Comparison of ENCODE assay signal across 11 mouse cellular contexts in the genomic region with DNA sequence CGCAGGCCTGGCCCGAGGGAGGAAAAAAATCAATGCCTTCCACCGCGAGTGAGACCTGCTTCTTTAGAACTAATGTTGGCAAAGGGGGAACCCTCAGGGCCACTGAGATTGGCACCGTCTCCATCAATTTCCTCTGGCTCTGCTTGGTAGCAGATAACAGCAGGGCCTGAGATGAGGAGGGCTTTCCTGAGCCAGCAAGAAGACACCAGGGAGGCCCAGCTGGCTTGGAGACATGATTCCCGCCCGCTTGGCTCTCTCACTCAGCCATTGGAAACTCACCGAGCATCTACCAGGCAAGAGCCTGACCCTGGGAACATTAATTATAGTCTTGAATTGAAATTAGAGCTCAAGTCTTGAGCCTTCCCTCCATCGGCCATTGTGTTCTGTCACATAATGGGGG. TPM values are rescaled to one million over a fixed set of nuclear protein-coding genes. Genes with fewer than 3 reads are reported as not detected.
A peak's percentile ranks its signal among the peaks of the same experiment; 100 is the strongest.
DNase-seq lines count a peak whose midpoint lies in the region; ATAC-seq and TF ChIP-seq lines count a peak whose summit lies in the region.
"Had no signal": no experiment of that assay in that cellular context is flagged by ENCODE, and none has a peak within 500 bp of the region (broad histone marks: within the 10 kb centered on the region; RNA-seq: fewer than 3 reads in every experiment).

No protein-coding gene starts in this region.

- no peak for TF ChIP-seq CTCF in gastrocnemius, adult 2 months (IDR thresholded peaks at IDR 0.05)

- H3K9me3 ChIP-seq in hindbrain, embryonic 16.5 days (ENCODE audit: control insufficient read depth, low read length), result no peaks in the 10 kb centered on the region

- 38% methylated on average over 9 of the region's 9 CpGs for WGBS in hindbrain, embryonic 16.5 days

- H3K4me3 ChIP-seq in gastrocnemius, adult 2 months, result no peak overlapping the region
- no peak overlapping the region for H3K4me3 ChIP-seq in hindbrain, embryonic 16.5 days (ENCODE audit: low read length)
- H3K4me3 ChIP-seq: left cerebral cortex, adult 2 months; myocyte had no signal

- H3K36me3 ChIP-seq in hindbrain, embryonic 16.5 days (ENCODE audit: control insufficient read depth, insufficient read depth, low read length), result no peaks in the 10 kb centered on the region

- no peaks in the 10 kb centered on the region for H3K4me1 ChIP-seq in hindbrain, embryonic 16.5 days (ENCODE audit: control insufficient read depth, insufficient read depth, low read depth, low read length)

- H3K4me2 ChIP-seq in hindbrain, embryonic 16.5 days (ENCODE audit: low read length), result no peak overlapping the region

- DNase-seq in left cerebral cortex, postnatal 4 days, result peak; percentile 83
- DNase-seq in left cerebral cortex, postnatal 10 days (ENCODE audit: extremely low spot score in 1 of 2, low spot score in 2 of 2), result no peak
- peak; percentile 53 for DNase-seq in gastrocnemius, adult 2 months
- peak; percentile 7 for DNase-seq in heart, adult 8-10 months (ENCODE audit: low spot score)
- no peak for DNase-seq in retina, embryonic 14.5 days (ENCODE audit: low spot score)
- no peak for DNase-seq in layer of hippocampus, adult 11-12 months (ENCODE audit: low spot score)
- DNase-seq: cerebellum, adult 9-11 months had no signal

- H3K9ac ChIP-seq in hindbrain, embryonic 16.5 days (ENCODE audit: low read depth, low read length), result no peak overlapping the region

- peak; percentile 45 for ATAC-seq in hindbrain, embryonic 16.5 days
- ATAC-seq: intestine, postnatal 0 days had no signal

- no peak overlapping the region for H3K27ac ChIP-seq in gastrocnemius, adult 2 months
- no peak overlapping the region for H3K27ac ChIP-seq in hindbrain, embryonic 16.5 days (ENCODE audit: low read depth, low read length)
- H3K27ac ChIP-seq: left cerebral cortex, adult 2 months had no signal

- no peaks in the 10 kb centered on the region for H3K27me3 ChIP-seq in hindbrain, embryonic 16.5 days (replicated peaks; ENCODE audit: control insufficient read depth, insufficient read depth, low read length)

- intact Hi-C loops in left cerebral cortex, postnatal 4 days (cut with DNase I), result no loop called here
- intact Hi-C loops in left cerebral cortex, postnatal 10 days (cut with DNase I), result no loop called here
- intact Hi-C loops in gastrocnemius, adult 2 months (cut with DNase I), result no loop called here

RNA-seq across cellular contexts. Expression of a gene that starts 48.9 kb away (rescaled TPM):
- total RNA-seq in left cerebral cortex, postnatal 4 days (2021), result 10 to 100 TPM; 47.5 to 50.3 TPM
- total RNA-seq in left cerebral cortex, postnatal 10 days (2021), result 10 to 100 TPM; 27.2 to 32.5 TPM
- 1 to 10 TPM; 5.3 to 6.4 TPM for total RNA-seq in gastrocnemius, adult 2 months (2021)
- total RNA-seq in heart, adult 8-10 months (2022), result 10 to 100 TPM; 11.8 to 15.6 (median 15.0) TPM
- polyA plus RNA-seq in hindbrain, embryonic 16.5 days (2015; fragmentation: Nextera tagmentation; extraction: Ambion mirVana), result 82.6 and 106 TPM in 2 replicates

Comparison
In these comparisons a context has a peak if more than half of its experiments do, and no peak if none do; other contexts are left out.
1. DNase-seq: peak in left cerebral cortex, postnatal 4 days (single experiment), gastrocnemius, adult 2 months (single experiment) and heart, adult 8-10 months (single experiment); none in left cerebral cortex, postnatal 10 days (0 of 2), retina, embryonic 14.5 days (single experiment) and layer of hippocampus, adult 11-12 months (single experiment).